Mouse (Mus musculus) c-Kit-positive CD71-positive TER-119-negative erythroid progenitor cells, embryonic 14.5 days (primary cell): ENCODE measurements around the gene Phkg1.
A peak's percentile ranks its signal among the peaks of the same experiment; 100 is the strongest.
"Not testable (repeated sequence)": the region's sequence is repeated elsewhere in the genome, so short reads cannot be mapped to it uniquely, and the experiment has no call there.

ENCODE experiments used
- DNase-seq: peaks from one replicate; pipeline ENCODE4 v3.0.0-alpha.2; 2013; ENCODE audit warnings: low read depth

The Phkg1 gene

DNA sequence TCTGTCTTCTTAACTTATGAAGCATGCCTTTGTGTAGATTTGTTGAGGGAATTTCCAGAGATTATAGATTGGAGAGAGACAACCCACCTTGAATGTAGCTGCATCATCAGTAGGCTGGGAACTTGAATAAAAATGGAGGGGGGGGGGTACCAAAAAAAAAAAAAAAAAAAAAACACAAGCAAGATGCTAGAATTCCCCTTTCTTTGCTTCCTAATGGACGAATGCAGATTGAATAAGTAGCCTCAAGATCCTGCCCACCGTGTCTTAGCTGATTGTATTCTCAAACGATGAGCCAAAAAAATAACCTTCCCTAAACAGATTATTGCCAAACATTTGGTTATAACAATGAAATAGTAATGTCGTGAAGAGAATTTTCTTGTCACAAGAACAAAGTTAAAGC is 9.4 kb upstream of the Phkg1 start:
- no peak for DNase-seq

- peak; percentile 91 for DNase-seq
These were observed 2.9 kb downstream of the Phkg1 start, which contains the start of gene Zbed5 for GRCm38 (mm10) chr5:129895198-129896088. TSS of gene Zbed5 (plus strand) at chr5:129895723.

DNA sequence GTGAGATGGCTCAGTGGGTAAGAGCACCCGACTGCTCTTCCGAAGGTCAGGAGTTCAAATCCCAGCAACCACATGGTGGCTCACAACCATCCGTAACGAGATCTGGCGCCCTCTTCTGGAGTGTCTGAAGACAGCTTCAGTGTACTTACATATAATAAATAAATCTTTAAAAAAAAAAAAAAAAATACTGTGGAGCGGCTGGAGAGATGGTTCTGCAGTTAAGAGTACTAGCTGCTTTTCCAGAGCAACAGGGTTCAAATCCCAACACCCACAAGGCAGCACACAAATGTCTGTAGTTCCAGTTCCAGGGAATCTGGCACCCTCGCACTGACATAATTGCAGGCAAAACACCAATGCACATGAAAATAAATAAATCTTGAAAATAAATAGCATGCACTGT is 8.0 kb downstream of the Phkg1 start:
- DNase-seq, result not testable (repeated sequence)

GRCm38 (mm10) chr5:129886911-129887636 is 11.3 kb downstream of the Phkg1 start, which contains the start of gene Chchd2:
TSS of gene Chchd2 (minus strand) at chr5:129887470.
- peak; percentile 94 for DNase-seq

DNA sequence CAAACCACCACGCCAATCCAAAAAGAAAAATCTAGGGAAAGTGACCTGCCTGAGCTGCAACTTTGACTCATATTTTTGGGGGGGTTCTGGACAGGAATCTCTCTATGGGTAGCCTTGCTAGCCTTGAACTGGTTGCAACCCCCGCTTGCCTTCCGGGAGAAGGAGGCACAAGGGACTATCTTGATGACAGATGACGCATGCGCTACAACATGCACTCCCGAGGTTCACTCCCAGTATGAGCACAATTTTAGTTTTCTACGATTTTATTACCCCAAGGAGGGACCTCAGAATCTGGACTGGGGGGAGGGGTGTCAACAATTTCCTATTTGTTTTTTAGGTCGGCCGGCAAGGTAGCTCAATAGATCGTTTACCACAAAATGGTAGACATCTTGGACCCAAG is 12.1 kb downstream of the Phkg1 start:
- DNase-seq, result peak; percentile 57

- no peak for DNase-seq
These were observed 18.5 kb downstream of the Phkg1 start for GRCm38 (mm10) chr5:129879888-129880287.

DNA sequence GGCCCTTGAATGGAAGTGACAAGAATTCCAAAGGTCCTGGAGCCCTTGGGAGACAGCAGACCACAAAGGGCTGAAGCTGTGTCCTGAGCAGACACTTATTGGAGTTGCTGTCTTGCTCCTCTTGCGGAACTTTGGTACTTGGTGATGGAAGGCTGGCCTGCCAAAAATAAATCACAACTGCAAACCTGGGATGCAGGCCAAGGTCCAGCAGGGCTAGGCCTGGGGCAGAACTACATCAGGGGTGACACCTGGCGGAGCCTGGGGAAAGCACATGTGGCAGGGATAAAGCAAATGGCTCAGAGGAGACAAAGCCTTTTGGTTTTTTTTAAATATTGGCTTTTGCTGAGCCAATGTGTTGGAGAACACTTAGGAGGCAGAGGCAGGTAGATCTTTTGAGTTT is 19.4 kb downstream of the Phkg1 start:
- no peak for DNase-seq

GRCm38 (mm10) chr5:129877731-129878455 is 20.5 kb downstream of the Phkg1 start:
- no peak for DNase-seq

DNA sequence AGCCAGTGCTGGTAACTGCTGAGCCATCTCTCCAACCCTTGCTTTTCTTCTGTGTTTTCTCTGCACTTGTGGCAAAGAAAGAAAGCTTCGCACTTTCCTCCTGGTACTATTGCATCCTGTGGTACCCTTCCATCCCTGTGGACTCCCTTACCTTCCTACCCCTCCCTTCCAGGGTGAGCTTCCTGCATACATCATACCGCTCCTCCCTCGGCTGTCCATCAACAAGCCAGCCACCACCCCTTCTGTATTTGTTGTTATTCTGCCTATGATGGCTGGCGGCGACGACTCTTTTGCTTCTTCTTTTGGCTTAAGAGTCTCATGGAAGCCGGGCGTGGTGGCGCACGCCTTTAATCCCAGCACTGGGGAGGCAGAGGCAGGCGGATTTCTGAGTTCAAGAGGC is 23.3 kb downstream of the Phkg1 start:
- DNase-seq, result no peak

DNA sequence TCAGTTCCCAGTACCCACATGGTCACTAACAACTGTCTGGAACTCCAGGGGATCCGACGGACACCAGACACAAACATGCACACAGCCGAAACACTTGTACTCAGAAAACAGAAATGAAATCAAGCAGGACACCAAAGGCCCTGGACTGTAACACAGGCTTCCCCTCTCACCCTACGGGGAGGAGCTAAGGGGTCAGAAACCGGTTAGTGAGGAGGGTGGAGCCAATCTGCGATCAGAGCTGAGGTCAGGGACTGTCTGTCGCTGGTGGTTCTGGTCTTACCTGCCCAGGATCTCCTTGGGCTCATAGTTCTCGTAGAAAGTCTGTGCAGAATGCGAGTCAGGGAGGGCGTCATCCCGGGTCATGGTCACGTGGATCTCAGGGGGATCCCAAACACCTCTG is 24.4 kb downstream of the Phkg1 start:
- DNase-seq, result no peak

GRCm38 (mm10) chr5:129871238-129871637 is 27.1 kb downstream of the Phkg1 start:
- DNase-seq, result no peak

GRCm38 (mm10) chr5:129869238-129869995 is 28.9 kb downstream of the Phkg1 start:
- DNase-seq, result no peak

- DNase-seq, result no peak
These were observed 32.5 kb downstream of the Phkg1 start for GRCm38 (mm10) chr5:129865841-129866240.

DNA sequence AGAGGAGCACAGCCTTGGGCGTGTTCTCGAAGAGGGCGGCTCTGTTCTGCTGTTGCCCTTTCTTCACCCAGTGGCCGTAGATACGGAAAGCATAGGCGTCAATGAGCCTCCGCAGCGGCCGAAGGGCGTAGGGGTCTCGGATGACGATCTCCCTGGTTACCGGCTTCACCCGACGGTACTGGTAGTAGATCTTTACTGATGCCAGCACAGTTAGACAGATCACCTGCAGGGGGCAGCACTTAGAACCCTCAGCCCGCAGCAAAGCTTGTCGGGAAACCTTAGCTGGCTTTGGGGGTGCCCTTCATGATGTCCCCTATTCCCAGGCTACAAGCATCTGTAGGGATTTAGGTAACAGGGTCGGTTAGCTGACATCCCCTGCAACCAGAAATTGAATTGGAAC is 33.9 kb downstream of the Phkg1 start:
- DNase-seq, result peak; percentile 32

DNA sequence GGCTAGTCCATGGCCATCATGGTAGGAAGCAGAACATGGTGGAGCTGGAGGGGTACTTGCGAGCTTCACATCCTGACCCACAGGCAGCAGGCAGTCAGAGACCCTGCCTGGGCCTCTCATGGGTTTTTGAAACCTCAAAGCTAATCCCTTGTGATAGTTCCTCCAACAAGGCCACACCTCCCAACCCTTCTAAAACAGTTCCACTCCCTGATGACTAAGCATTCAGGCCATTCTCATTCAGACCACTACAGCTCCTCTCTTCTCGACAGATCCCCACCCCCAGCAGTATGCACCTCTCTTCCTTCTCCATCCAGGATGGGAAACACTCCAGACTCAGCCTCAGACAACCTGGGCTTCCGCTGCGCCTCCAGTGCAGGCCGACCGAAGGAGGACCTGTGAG is 36.0 kb downstream of the Phkg1 start:
- no peak for DNase-seq

GRCm38 (mm10) chr5:129856414-129856813 is 41.9 kb downstream of the Phkg1 start:
- no peak for DNase-seq

DNA sequence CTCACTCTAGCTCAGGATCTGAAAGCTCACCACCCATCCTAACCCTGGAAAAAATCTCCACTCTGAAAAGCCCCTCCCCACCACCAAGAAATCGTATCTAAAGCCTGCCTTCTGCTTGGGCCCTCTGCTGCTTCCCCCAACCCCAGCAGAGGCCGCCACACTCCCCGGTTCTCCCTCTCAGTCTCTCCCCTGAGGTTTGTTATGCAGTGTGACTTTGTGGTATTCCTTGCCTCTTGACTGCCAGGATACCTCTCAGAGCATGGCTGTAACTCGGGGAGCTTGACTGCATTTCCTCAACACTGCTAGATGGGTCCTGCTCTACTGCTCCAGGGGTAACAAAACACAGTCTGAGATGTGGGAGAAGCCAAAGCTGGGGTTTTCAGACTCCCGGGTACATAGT is 43.2 kb downstream of the Phkg1 start:
- no peak for DNase-seq

- DNase-seq, result no peak
These were observed 50.9 kb downstream of the Phkg1 start for GRCm38 (mm10) chr5:129847558-129847820.

GRCm38 (mm10) chr5:129846752-129847557 is 51.4 kb downstream of the Phkg1 start, which contains the start of gene Sumf2:
TSS of gene Sumf2 (plus strand) at chr5:129846986.
- peak; percentile 96 for DNase-seq

DNA sequence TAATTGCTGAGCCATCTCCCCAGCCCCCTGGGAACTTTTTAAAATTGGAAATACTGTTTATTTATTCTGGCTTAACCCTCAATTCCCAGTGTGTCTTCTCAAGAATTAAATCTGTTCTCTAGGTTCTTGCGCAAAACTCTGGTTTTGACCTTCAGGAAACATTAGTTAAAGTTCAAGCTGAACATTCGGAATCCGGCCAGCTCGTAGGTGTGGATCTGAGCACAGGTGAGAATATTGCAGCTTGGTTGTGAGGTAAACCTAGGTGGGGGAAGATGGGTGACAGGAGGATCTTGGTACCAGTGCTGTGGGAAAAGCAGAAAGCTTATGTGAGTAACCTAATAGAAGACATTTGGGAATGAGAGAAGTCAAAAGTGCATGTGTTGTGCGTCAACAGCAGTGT is 53.5 kb downstream of the Phkg1 start:
- no peak for DNase-seq
